Mouse (Mus musculus) hindbrain, embryonic 14.5 days (tissue): ENCODE results near the gene Fhl2. TPM values are rescaled to one million over a fixed set of nuclear protein-coding genes. Genes with fewer than 3 reads are reported as not detected.
"Not testable (repeated sequence)": the region's sequence is repeated elsewhere in the genome, so short reads cannot be mapped to it uniquely, and the experiment has no call there.

ENCODE experiments used
- ATAC-seq: fragments of 200-750 bp; cut with Nextera tagmentation; 2 replicates; pipeline ENCODE4 v1.8.0; 2017; ENCODE audit warnings: moderate number of reproducible peaks, mild to moderate bottlenecking, moderate TSS enrichment, moderate library complexity; ENCODE audit not compliant: low FRiP score
- DNase-seq: peaks from one replicate; pipeline ENCODE4 v3.0.0-alpha.2; 2015; ENCODE audit warnings: low spot score
- H3K27ac ChIP-seq: fragments of 300-500 bp; sonication (generic); 2 replicates; pipeline ENCODE4 v1.5.1; 2014; ENCODE audit warnings: mild to moderate bottlenecking, moderate library complexity
- H3K27me3 ChIP-seq: fragments of 300-500 bp; sonication (generic); 2 replicates; pipeline ENCODE4 v1.6.1; 2014; ENCODE audit warnings: mild to moderate bottlenecking, low read length, mixed read lengths; ENCODE audit not compliant: control insufficient read depth, insufficient read depth
- H3K36me3 ChIP-seq: fragments of 300-500 bp; sonication (generic); replicated peaks from 2 replicates; pipeline ENCODE4 v1.6.1; 2014; ENCODE audit not compliant: control insufficient read depth, insufficient read depth
- H3K4me1 ChIP-seq: fragments of 300-500 bp; sonication (generic); replicated peaks from 2 replicates; pipeline ENCODE4 v1.6.1; 2014; ENCODE audit warnings: antibody characterized with exemption, low read length, mixed read lengths; ENCODE audit not compliant: control insufficient read depth, insufficient read depth
- H3K4me2 ChIP-seq: fragments of 300-500 bp; sonication (generic); replicated peaks from 2 replicates; pipeline ENCODE4 v1.6.1; 2014; ENCODE audit warnings: mild to moderate bottlenecking, moderate library complexity
- H3K4me3 ChIP-seq: fragments of 300-500 bp; sonication (generic); replicated peaks from 2 replicates; pipeline ENCODE4 v1.5.1; 2014; ENCODE audit warnings: mild to moderate bottlenecking, low read length
- H3K9ac ChIP-seq: fragments of 300-500 bp; sonication (generic); 2 replicates; pipeline ENCODE4 v1.6.1; 2014
- H3K9me3 ChIP-seq: fragments of 300-500 bp; sonication (generic); 2 replicates; pipeline ENCODE4 v1.6.1; 2016; ENCODE audit warnings: low read length; ENCODE audit not compliant: control insufficient read depth
- WGBS: fragments of 180-500 bp; shearing (Covaris S2); extraction: QIAGEN DNeasy Blood & Tissue Kit; methylation state at CpG from one replicate; pipeline ENCODE4 v1.1.7; 2014; 5-methylcytosine and 5-hydroxymethylcytosine counted together
- polyA plus RNA-seq: library from polyadenylated mRNA; unstranded; fragments of >200 nt; fragmentation: Nextera tagmentation; extraction: Ambion mirVana; gene quantifications from 2 replicates; pipeline ENCODE4 v1.2.1, GENCODE M21; 2014

The Fhl2 gene
- polyA plus RNA-seq, 1 experiment from 2014 or later: 31.4 TPM

- no peaks in the 10 kb centered on the region for H3K4me1 ChIP-seq
- no peak for ATAC-seq
- 93% methylated on average over 3 of the region's 3 CpGs for WGBS
Measured at GRCm38 (mm10) chr1:43199210-43199866, 2.6 kb upstream of the Fhl2 start.

GRCm38 (mm10) chr1:43196059-43196458, 725 bp downstream of the Fhl2 start:
- Histone ChIP-seq H3K27me3 (no peaks in the 10 kb centered on the region), H3K36me3 (no peaks in the 10 kb centered on the region), H3K9ac (no peak overlapping the region), H3K9me3 (no peaks in the 10 kb centered on the region), H3K4me3 (no peak overlapping the region), H3K4me2 (no peak overlapping the region), H3K27ac (no peak overlapping the region), H3K4me1 (no peaks in the 10 kb centered on the region)
- DNase-seq (no peak), ATAC-seq (no peak)
- WGBS: 67% methylated on average over 1 of the region's 1 CpGs

More at GRCm38 (mm10) chr1:43199210-43199866, 2.6 kb upstream of the Fhl2 start:
- no peaks in the 10 kb centered on the region for H3K36me3 ChIP-seq
- H3K4me2 ChIP-seq: no peak overlapping the region
- no peak overlapping the region for H3K4me3 ChIP-seq
- H3K27ac ChIP-seq: no peak overlapping the region
- no peaks in the 10 kb centered on the region for H3K9me3 ChIP-seq
- no peak for DNase-seq
- H3K9ac ChIP-seq: no peak overlapping the region
- H3K27me3 ChIP-seq: no peaks in the 10 kb centered on the region

- ATAC-seq (no peak), DNase-seq (no peak)
- no peak overlapping the region for H3K4me2 ChIP-seq
- H3K9me3 ChIP-seq: no peaks in the 10 kb centered on the region
- WGBS: 93% methylated on average over 6 of the region's 6 CpGs
- H3K27ac ChIP-seq: no peak overlapping the region
- H3K4me1 ChIP-seq: no peaks in the 10 kb centered on the region
- no peaks in the 10 kb centered on the region for H3K36me3 ChIP-seq
- H3K4me3 ChIP-seq: no peak overlapping the region
- no peaks in the 10 kb centered on the region for H3K27me3 ChIP-seq
- H3K9ac ChIP-seq: no peak overlapping the region
Measured at GRCm38 (mm10) chr1:43193423-43193822, 3.4 kb downstream of the Fhl2 start.

GRCm38 (mm10) chr1:43192471-43192870, 4.3 kb downstream of the Fhl2 start:
- Histone ChIP-seq H3K4me1 (no peaks in the 10 kb centered on the region), H3K4me3 (no peak overlapping the region), H3K36me3 (no peaks in the 10 kb centered on the region), H3K27ac (no peak overlapping the region), H3K9ac (no peak overlapping the region), H3K9me3 (no peaks in the 10 kb centered on the region), H3K4me2 (no peak overlapping the region), H3K27me3 (no peaks in the 10 kb centered on the region)
- 93% methylated on average over 10 of the region's 10 CpGs for WGBS
- DNase-seq (no peak), ATAC-seq (no peak)

GRCm38 (mm10) chr1:43191078-43191477, 5.7 kb downstream of the Fhl2 start:
- no peak overlapping the region for H3K9ac ChIP-seq
- no peaks in the 10 kb centered on the region for H3K9me3 ChIP-seq

GRCm38 (mm10) chr1:43188893-43189292, 7.9 kb downstream of the Fhl2 start:
- not testable (repeated sequence) for DNase-seq, H3K4me2 ChIP-seq, ATAC-seq, H3K27me3 ChIP-seq, H3K9me3 ChIP-seq, H3K4me3 ChIP-seq, H3K36me3 ChIP-seq, H3K27ac ChIP-seq, H3K4me1 ChIP-seq, H3K9ac ChIP-seq
- WGBS: 97% methylated on average over 12 of the region's 16 CpGs

More at GRCm38 (mm10) chr1:43191078-43191477, 5.7 kb downstream of the Fhl2 start:
- no peak for ATAC-seq
- WGBS: 87% methylated on average over 8 of the region's 8 CpGs
- Histone ChIP-seq H3K27me3 (no peaks in the 10 kb centered on the region), H3K4me1 (no peaks in the 10 kb centered on the region), H3K27ac (no peak overlapping the region), H3K36me3 (no peaks in the 10 kb centered on the region), H3K4me3 (no peak overlapping the region), H3K4me2 (no peak overlapping the region)
- DNase-seq: no peak

GRCm38 (mm10) chr1:43186334-43186733, 10.4 kb downstream of the Fhl2 start:
- H3K27me3 ChIP-seq: no peaks in the 10 kb centered on the region
- no peaks in the 10 kb centered on the region for H3K9me3 ChIP-seq
- no peak for ATAC-seq
- no peak for DNase-seq
- no peak overlapping the region for H3K9ac ChIP-seq
- no peak overlapping the region for H3K4me2 ChIP-seq
- H3K36me3 ChIP-seq: no peaks in the 10 kb centered on the region
- no peak overlapping the region for H3K4me3 ChIP-seq
- WGBS: 2% methylated on average over 7 of the region's 7 CpGs
- H3K27ac ChIP-seq: no peak overlapping the region
- no peaks in the 10 kb centered on the region for H3K4me1 ChIP-seq

GRCm38 (mm10) chr1:43180912-43181311, 15.9 kb downstream of the Fhl2 start:
- WGBS: 90% methylated on average over 6 of the region's 6 CpGs
- Histone ChIP-seq H3K27ac (no peak overlapping the region), H3K36me3 (no peaks in the 10 kb centered on the region), H3K4me1 (no peaks in the 10 kb centered on the region), H3K4me3 (no peak overlapping the region), H3K9me3 (no peaks in the 10 kb centered on the region), H3K9ac (no peak overlapping the region), H3K4me2 (no peak overlapping the region), H3K27me3 (no peaks in the 10 kb centered on the region)
- DNase-seq (no peak), ATAC-seq (no peak)

- H3K27ac ChIP-seq: no peak overlapping the region
- WGBS: 86% methylated on average over 1 of the region's 1 CpGs
- H3K9me3 ChIP-seq: no peaks in the 10 kb centered on the region
- DNase-seq (no peak), ATAC-seq (no peak)
- no peaks in the 10 kb centered on the region for H3K27me3 ChIP-seq
- H3K9ac ChIP-seq: no peak overlapping the region
- H3K4me1 ChIP-seq: no peaks in the 10 kb centered on the region
- no peak overlapping the region for H3K4me2 ChIP-seq
- H3K36me3 ChIP-seq: no peaks in the 10 kb centered on the region
- no peak overlapping the region for H3K4me3 ChIP-seq
Measured at GRCm38 (mm10) chr1:43178780-43179179, 18.0 kb downstream of the Fhl2 start.

GRCm38 (mm10) chr1:43178378-43178777, 18.4 kb downstream of the Fhl2 start:
- H3K9me3 ChIP-seq: no peaks in the 10 kb centered on the region
- H3K4me1 ChIP-seq: no peaks in the 10 kb centered on the region
- H3K27ac ChIP-seq: no peak overlapping the region
- H3K9ac ChIP-seq: no peak overlapping the region
- H3K36me3 ChIP-seq: no peaks in the 10 kb centered on the region
- WGBS: 83% methylated on average over 6 of the region's 6 CpGs
- H3K4me3 ChIP-seq: no peak overlapping the region
- H3K27me3 ChIP-seq: no peaks in the 10 kb centered on the region
- ATAC-seq (no peak), DNase-seq (no peak)
- H3K4me2 ChIP-seq: no peak overlapping the region
